Mouse (Mus musculus) midbrain, embryonic 14.5 days (tissue): Measurements from ENCODE around the gene Armh3. TPM values are rescaled to one million over a fixed set of nuclear protein-coding genes. Genes with fewer than 3 reads are reported as not detected.
A peak's percentile ranks its signal among the peaks of the same experiment; 100 is the strongest.

Experiments used
- ATAC-seq: fragments of 200-750 bp; cut with Nextera tagmentation; 2 replicates; pipeline ENCODE4 v1.8.0; 2017; ENCODE audit warnings: moderate number of reproducible peaks, moderate library complexity; ENCODE audit not compliant: low FRiP score, low TSS enrichment
- DNase-seq: peaks from one replicate; pipeline ENCODE4 v3.0.0-alpha.2; 2015
- H3K27ac ChIP-seq: fragments of 300-500 bp; sonication (generic); replicated peaks from 2 replicates; pipeline ENCODE4 v1.5.1; 2014; ENCODE audit warnings: mild to moderate bottlenecking, low read depth, low read length, moderate library complexity
- H3K27me3 ChIP-seq: fragments of 300-500 bp; sonication (generic); 2 replicates; pipeline ENCODE4 v1.6.1; 2014; ENCODE audit warnings: low read length, control low read depth, mixed read lengths; ENCODE audit not compliant: control insufficient read depth, insufficient read depth
- H3K36me3 ChIP-seq: fragments of 300-500 bp; sonication (generic); 2 replicates; pipeline ENCODE4 v1.6.1; 2014; ENCODE audit warnings: low read length, control low read depth; ENCODE audit not compliant: control insufficient read depth, insufficient read depth
- H3K4me1 ChIP-seq: fragments of 300-500 bp; sonication (generic); 2 replicates; pipeline ENCODE4 v1.6.1; 2014; ENCODE audit warnings: mild to moderate bottlenecking, antibody characterized with exemption, low read length, control low read depth; ENCODE audit not compliant: control insufficient read depth, insufficient read depth
- H3K4me2 ChIP-seq: fragments of 300-500 bp; sonication (generic); 2 replicates; pipeline ENCODE4 v1.6.1; 2014; ENCODE audit warnings: mild to moderate bottlenecking, low read length, moderate library complexity
- H3K4me3 ChIP-seq: fragments of 300-500 bp; sonication (generic); replicated peaks from 2 replicates; pipeline ENCODE4 v1.5.1; 2014; ENCODE audit warnings: low read depth, low read length
- H3K9ac ChIP-seq: fragments of 300-500 bp; sonication (generic); replicated peaks from 2 replicates; pipeline ENCODE4 v1.6.1; 2014; ENCODE audit warnings: mild to moderate bottlenecking, low read length, moderate library complexity
- H3K9me3 ChIP-seq: fragments of 300-500 bp; sonication (generic); 2 replicates; pipeline ENCODE4 v1.6.1; 2016; ENCODE audit warnings: low read length, control low read depth, mixed read lengths; ENCODE audit not compliant: control insufficient read depth
- WGBS: fragments of 180-500 bp; shearing (Covaris S2); extraction: QIAGEN DNeasy Blood & Tissue Kit; methylation state at CpG from one replicate; pipeline ENCODE4 v1.1.7; 2014; 5-methylcytosine and 5-hydroxymethylcytosine counted together
- polyA plus RNA-seq: library from polyadenylated mRNA; unstranded; fragments of >200 nt; fragmentation: Nextera tagmentation; extraction: Ambion mirVana; gene quantifications from 2 replicates; pipeline ENCODE4 v1.2.1, GENCODE M21; 2014

Gene Armh3
- polyA plus RNA-seq, 1 experiment from 2014 or later: 21.8 TPM

DNA sequence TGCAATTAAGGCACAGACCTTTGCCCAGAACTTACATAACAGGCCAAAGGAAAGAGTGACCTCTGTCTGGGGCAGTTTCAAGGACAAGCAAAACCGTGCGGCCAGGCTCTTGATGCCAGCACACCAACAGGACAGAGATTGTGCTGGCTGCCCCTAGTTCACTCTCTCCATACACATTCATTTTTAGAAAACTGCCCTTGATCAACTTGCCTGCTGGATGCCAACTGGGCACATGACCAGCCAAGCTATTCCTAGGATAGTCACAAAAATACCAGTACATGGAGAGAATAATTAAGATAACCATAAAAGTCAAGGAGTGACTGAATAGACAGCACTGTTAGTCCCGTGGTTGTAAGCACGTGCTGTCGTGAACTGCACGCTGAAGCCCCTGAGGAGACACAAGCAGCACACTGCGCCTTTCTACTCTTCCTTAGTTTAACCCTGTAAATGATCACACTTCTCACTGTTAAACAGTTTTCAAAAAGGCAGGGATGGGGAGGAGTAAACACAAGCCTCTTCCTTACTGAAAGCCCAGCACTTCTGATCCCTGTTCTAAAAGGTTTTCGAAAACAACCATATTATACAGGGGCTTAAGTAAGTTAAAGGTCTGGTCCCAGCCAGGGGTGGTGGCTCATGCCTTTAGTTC is 95.8 kb downstream of the Armh3 start:
- no peaks in the 10 kb centered on the region for H3K27me3 ChIP-seq
- H3K4me3 ChIP-seq: no peak overlapping the region
- no peak overlapping the region for H3K27ac ChIP-seq
- H3K36me3 ChIP-seq: 0 out of 2 replicates have a peak, but pooled peaks cover 6% of the 10 kb centered on the region
- H3K9ac ChIP-seq: no peak overlapping the region
- no peaks in the 10 kb centered on the region for H3K4me1 ChIP-seq
- H3K9me3 ChIP-seq: no peaks in the 10 kb centered on the region
- DNase-seq (no peak), ATAC-seq (no peak)
- WGBS: 84% methylated on average over 8 of the region's 8 CpGs
- no peak overlapping the region for H3K4me2 ChIP-seq

DNA sequence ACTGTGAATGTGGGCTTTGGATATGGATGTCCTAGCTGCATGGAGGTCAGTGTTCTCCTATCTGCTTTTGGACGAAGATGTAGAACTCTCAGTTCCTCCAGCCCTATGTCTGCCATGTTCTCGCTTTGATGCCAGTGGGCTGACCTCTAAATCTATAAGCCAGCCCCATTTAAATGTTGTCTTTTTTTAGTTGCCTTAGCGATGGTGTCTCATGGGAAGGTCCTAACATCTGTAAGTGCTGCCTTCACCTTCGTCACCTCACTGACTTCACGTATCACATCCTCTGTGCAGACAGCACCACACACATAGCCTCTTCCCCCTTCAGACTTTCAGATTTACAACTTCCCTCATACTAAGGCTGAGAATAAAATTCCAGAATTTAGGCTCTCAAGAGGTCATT is 97.5 kb downstream of the Armh3 start:
- 89% methylated on average over 5 of the region's 5 CpGs for WGBS

DNA sequence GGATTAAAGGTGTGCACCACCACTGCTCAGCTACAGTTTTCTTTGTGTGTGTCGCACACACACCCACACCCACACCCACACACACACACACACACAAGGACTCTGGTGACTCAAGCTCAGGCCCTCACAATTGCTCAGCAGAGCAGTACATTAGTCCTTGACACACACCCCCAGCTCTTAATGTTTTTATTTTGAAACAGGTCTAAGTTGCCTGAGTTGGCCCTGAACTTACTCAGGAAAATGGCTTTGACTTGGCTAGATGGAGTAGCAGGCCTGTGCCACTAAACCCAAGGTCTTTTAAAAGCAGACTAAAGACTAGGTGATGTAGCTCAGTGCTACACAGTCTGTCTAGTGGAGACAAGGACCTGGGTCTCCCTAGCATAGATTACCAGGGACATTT is 102.6 kb downstream of the Armh3 start:
- Histone ChIP-seq H3K36me3 (peaks cover 14% of the 10 kb centered on the region; the same call in 1 of the 2 replicates), H3K9ac (no peak overlapping the region), H3K27ac (no peak overlapping the region), H3K4me3 (no peak overlapping the region), H3K4me1 (no peaks in the 10 kb centered on the region), H3K4me2 (no peak overlapping the region), H3K27me3 (no peaks in the 10 kb centered on the region), H3K9me3 (no peaks in the 10 kb centered on the region)
- 94% methylated on average over 1 of the region's 1 CpGs for WGBS
- ATAC-seq (no peak), DNase-seq (no peak)

More for the DNA sequence above, 97.5 kb downstream of the Armh3 start:
- DNase-seq (no peak), ATAC-seq (no peak)
- H3K9me3 ChIP-seq: no peaks in the 10 kb centered on the region
- H3K9ac ChIP-seq: no peak overlapping the region
- no peaks in the 10 kb centered on the region for H3K4me1 ChIP-seq
- no peaks in the 10 kb centered on the region for H3K27me3 ChIP-seq
- no peak overlapping the region for H3K27ac ChIP-seq
- no peak overlapping the region for H3K4me3 ChIP-seq
- no peak overlapping the region for H3K4me2 ChIP-seq
- 0 out of 2 replicates have a peak, but pooled peaks cover 6% of the 10 kb centered on the region for H3K36me3 ChIP-seq

DNA sequence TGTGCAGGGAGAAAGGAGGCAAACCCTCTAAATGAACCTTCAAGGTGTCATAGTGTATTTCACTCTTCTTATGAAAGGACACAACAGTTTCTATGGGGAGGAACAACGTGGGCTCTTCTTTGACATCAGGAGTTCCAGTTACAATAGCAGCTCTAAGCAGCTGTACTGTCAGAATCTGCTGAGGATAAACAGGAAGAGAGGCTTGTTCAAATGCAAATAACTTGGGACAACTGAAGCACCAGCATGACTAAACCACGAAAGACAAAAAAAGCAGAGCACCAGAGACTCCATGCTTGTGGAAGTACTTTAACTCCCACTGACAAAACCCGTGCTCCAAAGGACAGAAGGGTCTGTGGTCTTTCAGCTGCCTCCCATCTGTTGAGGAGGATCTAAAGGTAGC is 116.2 kb downstream of the Armh3 start:
- Histone ChIP-seq H3K36me3 (peaks cover 6% of the 10 kb centered on the region), H3K9ac (no peak overlapping the region), H3K4me3 (no peak overlapping the region), H3K27ac (no peak overlapping the region), H3K27me3 (no peaks in the 10 kb centered on the region), H3K4me2 (no peak overlapping the region), H3K4me1 (no peaks in the 10 kb centered on the region), H3K9me3 (no peaks in the 10 kb centered on the region)
- no peak for DNase-seq
- ATAC-seq: no peak
- 11% methylated on average over 3 of the region's 3 CpGs for WGBS

DNA sequence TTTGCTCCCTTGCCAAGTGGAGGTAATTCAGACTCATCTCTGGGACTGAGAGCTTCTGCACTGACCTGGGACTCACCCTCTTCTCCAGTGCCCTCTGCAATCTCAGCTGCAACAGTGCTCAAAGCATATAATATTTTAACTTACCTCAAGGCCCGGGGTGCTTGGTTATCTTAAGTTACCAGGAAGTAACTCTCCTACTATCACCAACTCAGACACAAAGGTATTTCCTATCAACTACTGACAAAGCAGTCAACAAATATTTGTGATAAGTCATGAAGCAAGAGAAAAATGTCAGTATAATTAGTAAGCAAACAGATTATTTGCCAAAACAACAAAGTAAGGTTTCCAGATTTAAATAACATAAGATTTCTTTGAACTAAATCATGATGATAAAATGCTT is 125.0 kb downstream of the Armh3 start:
- Histone ChIP-seq H3K36me3 (no peaks in the 10 kb centered on the region), H3K27ac (no peak overlapping the region), H3K9me3 (no peaks in the 10 kb centered on the region), H3K4me2 (no peak overlapping the region), H3K4me1 (no peaks in the 10 kb centered on the region), H3K9ac (no peak overlapping the region), H3K4me3 (no peak overlapping the region), H3K27me3 (no peaks in the 10 kb centered on the region)
- WGBS: 91% methylated on average over 1 of the region's 1 CpGs
- ATAC-seq: no peak
- DNase-seq: no peak

DNA sequence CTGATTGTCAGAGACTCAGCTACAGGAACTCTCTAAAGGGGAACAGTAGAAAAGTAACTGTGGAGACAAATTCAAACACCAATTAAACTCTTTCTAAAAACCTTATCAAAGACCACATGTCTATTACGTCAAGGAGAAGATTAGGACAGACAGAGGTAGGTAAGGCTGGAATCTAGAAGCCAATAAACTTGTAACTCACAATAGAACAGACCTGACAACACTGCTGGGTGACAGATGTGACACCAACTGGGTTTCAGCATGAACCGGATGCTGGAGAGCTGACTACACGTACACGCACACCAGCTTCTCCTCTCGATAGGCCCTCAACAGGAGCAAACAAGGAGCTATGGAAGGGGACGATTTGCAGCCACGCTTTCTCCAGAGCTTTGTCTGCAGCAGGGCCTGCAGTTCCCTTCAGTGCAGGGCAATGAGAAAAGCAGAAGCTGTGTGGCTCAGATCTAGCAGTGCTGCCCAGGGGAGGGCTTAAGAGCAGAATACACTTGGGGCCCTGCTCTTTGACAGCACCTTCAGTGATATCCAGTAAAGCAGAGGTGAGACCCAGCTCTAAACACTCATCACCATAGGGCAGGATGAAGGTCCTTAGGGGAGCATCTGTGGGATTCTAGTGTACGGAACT is 142.9 kb downstream of the Armh3 start:
- Histone ChIP-seq H3K4me2 (no peak overlapping the region), H3K9ac (no peak overlapping the region), H3K36me3 (no peaks in the 10 kb centered on the region), H3K9me3 (no peaks in the 10 kb centered on the region), H3K27ac (no peak overlapping the region), H3K4me1 (no peaks in the 10 kb centered on the region), H3K4me3 (no peak overlapping the region), H3K27me3 (no peaks in the 10 kb centered on the region)
- 80% methylated on average over 8 of the region's 8 CpGs for WGBS
- DNase-seq (no peak), ATAC-seq (no peak)

DNA sequence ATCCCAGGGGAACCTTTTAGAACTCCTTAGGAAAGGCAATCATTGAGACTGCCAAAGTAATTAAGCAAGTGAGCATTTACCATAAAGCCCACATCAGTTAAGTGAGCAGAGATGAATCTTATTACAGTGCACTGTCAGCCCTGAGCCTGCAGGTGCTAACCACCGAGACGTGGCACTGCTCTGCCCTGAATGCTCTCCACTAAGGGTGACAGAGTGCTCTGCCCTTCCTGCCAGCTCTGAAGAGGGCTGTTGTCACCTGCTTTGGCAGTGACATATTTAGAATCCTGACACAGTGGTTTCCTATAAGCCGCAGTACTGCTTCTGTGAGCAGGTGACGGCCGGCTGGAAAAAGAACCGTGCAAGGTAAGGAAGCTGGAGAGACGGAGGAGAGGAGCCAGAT is 143.8 kb downstream of the Armh3 start:
- Histone ChIP-seq H3K9me3 (no peaks in the 10 kb centered on the region), H3K4me3 (no peak overlapping the region), H3K27ac (no peak overlapping the region), H3K9ac (no peak overlapping the region), H3K4me2 (no peak overlapping the region), H3K4me1 (no peaks in the 10 kb centered on the region), H3K36me3 (no peaks in the 10 kb centered on the region), H3K27me3 (no peaks in the 10 kb centered on the region)
- DNase-seq: no peak
- WGBS: 78% methylated on average over 7 of the region's 7 CpGs
- no peak for ATAC-seq

DNA sequence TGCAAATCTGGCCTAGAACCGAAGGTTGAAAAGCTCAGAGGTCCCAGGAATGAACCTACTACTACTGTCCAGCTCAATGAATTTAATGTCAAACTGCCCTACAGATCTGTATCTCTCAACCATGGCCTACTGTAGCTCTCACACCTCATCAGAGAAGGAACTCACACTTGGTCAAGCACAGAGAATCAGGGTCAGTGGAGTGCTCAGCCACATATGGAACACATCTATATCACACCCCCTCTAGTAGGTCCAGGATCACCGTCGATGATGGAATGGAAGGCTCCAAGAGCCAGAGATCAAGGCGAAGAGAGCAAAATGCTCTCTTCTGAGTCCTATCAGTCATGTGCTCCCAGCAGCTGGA is 150.6 kb downstream of the Armh3 start:
- WGBS: 84% methylated on average over 4 of the region's 4 CpGs
- H3K27me3 ChIP-seq: no peaks in the 10 kb centered on the region
- no peak overlapping the region for H3K27ac ChIP-seq
- no peak overlapping the region for H3K4me2 ChIP-seq
- H3K4me1 ChIP-seq: no peaks in the 10 kb centered on the region
- no peak for ATAC-seq
- DNase-seq: no peak
- H3K4me3 ChIP-seq: no peak overlapping the region
- H3K36me3 ChIP-seq: no peaks in the 10 kb centered on the region
- H3K9ac ChIP-seq: no peak overlapping the region
- no peaks in the 10 kb centered on the region for H3K9me3 ChIP-seq

DNA sequence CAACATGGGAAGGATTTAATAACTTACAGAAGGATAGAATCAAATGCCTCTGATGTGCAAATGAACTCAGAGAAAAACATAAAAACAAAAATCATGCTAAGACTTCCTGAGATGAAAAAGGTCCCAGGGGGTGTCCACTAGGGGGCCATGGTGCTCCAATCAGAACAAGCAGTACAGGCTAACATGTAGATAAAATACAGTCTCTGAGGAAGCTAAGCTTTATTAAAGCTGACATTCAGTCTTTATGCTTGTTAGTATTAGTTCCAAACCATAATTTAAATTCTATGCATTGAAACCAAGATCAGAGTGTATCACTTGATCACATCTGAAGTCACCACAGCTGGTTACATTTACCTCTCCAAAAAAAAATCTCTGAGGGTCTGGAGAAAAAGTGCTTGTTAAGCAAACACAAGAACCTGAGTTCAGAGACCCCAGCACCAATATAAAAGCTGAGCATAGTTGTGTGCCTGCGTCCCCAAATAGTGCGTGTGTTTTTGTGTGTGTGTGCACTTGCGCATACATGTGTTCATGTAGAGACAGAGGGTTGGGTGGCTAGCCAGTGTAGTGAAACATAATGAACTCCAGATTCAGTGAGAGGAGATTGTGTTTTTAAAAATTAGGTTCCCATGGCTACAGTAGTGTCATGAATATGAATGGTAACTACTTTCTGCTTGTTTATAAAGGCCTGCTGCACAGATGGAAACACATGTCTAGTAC is 151.1 kb downstream of the Armh3 start:
- no peaks in the 10 kb centered on the region for H3K27me3 ChIP-seq
- H3K4me3 ChIP-seq: no peak overlapping the region
- H3K4me1 ChIP-seq: no peaks in the 10 kb centered on the region
- no peak overlapping the region for H3K9ac ChIP-seq
- 93% methylated on average over 3 of the region's 3 CpGs for WGBS
- no peaks in the 10 kb centered on the region for H3K9me3 ChIP-seq
- H3K27ac ChIP-seq: no peak overlapping the region
- no peak for ATAC-seq
- peak; percentile 25 for DNase-seq
- H3K36me3 ChIP-seq: no peaks in the 10 kb centered on the region
- no peak overlapping the region for H3K4me2 ChIP-seq
